Mouse (Mus musculus) hindbrain, embryonic 16.5 days (tissue): Measurements from ENCODE around the gene Dst. TPM values are rescaled to one million over a fixed set of nuclear protein-coding genes. Genes with fewer than 3 reads are reported as not detected.

Experiments
- ATAC-seq: fragments of 200-750 bp; cut with Nextera tagmentation; 2 replicates; pipeline ENCODE4 v1.8.0; 2017; ENCODE audit warnings: moderate TSS enrichment, moderate library complexity
- H3K27ac ChIP-seq: fragments of 300-500 bp; sonication (generic); 2 replicates; pipeline ENCODE4 v1.5.1; 2014; ENCODE audit warnings: low read depth, mild to moderate bottlenecking, control low read depth, low read length, moderate library complexity
- H3K27me3 ChIP-seq: fragments of 300-500 bp; sonication (generic); replicated peaks from 2 replicates; pipeline ENCODE4 v1.6.1; 2014; ENCODE audit warnings: low read length; ENCODE audit not compliant: control insufficient read depth, insufficient read depth
- H3K36me3 ChIP-seq: fragments of 300-500 bp; sonication (generic); 2 replicates; pipeline ENCODE4 v1.6.1; 2014; ENCODE audit warnings: mild to moderate bottlenecking, low read length, moderate library complexity, mixed read lengths; ENCODE audit not compliant: control insufficient read depth, insufficient read depth
- H3K4me1 ChIP-seq: fragments of 300-500 bp; sonication (generic); 2 replicates; pipeline ENCODE4 v1.6.1; 2014; ENCODE audit warnings: low read depth, low read length; ENCODE audit not compliant: control insufficient read depth, insufficient read depth
- H3K4me2 ChIP-seq: fragments of 300-500 bp; sonication (generic); 2 replicates; pipeline ENCODE4 v1.6.1; 2014; ENCODE audit warnings: mild to moderate bottlenecking, low read length, control low read depth, moderate library complexity
- H3K4me3 ChIP-seq: fragments of 300-500 bp; sonication (generic); 2 replicates; pipeline ENCODE4 v1.5.1; 2014; ENCODE audit warnings: mild to moderate bottlenecking, low read length, control low read depth, moderate library complexity
- H3K9ac ChIP-seq: fragments of 300-500 bp; sonication (generic); 2 replicates; pipeline ENCODE4 v1.6.1; 2014; ENCODE audit warnings: low read depth, mild to moderate bottlenecking, control low read depth, low read length, moderate library complexity
- H3K9me3 ChIP-seq: fragments of 300-500 bp; sonication (generic); 2 replicates; pipeline ENCODE4 v1.6.1; 2014; ENCODE audit warnings: mild to moderate bottlenecking, low read length, moderate library complexity; ENCODE audit not compliant: control insufficient read depth
- WGBS: fragments of 180-500 bp; shearing (Covaris S2); extraction: QIAGEN DNeasy Blood & Tissue Kit; methylation state at CpG from one replicate; pipeline ENCODE4 v1.1.7; 2014; 5-methylcytosine and 5-hydroxymethylcytosine counted together
- polyA plus RNA-seq: library from polyadenylated mRNA; unstranded; fragments of >200 nt; fragmentation: Nextera tagmentation; extraction: Ambion mirVana; gene quantifications from 2 replicates; pipeline ENCODE4 v1.2.1, GENCODE M21; 2015

The Dst gene
- polyA plus RNA-seq, 1 experiment from 2014 or later: 38.3 TPM

DNA sequence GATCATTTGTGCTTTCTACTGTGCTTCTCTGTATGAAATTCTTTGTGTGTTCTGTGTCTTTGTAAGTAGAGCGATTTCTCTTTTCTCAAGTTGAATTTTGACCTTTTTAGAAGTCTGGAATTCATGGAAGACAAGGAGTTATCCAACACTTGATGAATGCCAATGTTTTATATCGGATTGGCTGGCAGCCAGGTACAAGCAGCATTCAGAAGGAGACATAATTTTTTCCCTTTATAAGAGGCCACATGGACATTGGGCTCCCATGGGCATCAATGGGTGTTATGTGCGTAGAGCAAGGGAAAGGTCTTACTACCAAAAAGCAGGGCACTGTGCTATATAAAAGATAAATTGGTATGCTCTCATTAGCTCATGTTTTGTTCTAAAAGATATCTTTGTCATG lies 139.3 kb downstream of the Dst start:
- ATAC-seq: no peak
- 64% methylated on average over 3 of the region's 3 CpGs for WGBS
- Histone ChIP-seq H3K9me3 (no peaks in the 10 kb centered on the region), H3K36me3 (no peaks in the 10 kb centered on the region), H3K4me3 (no peak overlapping the region), H3K9ac (no peak overlapping the region), H3K27me3 (no peaks in the 10 kb centered on the region), H3K27ac (no peak overlapping the region), H3K4me1 (peaks cover 2% of the 10 kb centered on the region; the same call in 1 of the 2 replicates), H3K4me2 (no peak overlapping the region)

DNA sequence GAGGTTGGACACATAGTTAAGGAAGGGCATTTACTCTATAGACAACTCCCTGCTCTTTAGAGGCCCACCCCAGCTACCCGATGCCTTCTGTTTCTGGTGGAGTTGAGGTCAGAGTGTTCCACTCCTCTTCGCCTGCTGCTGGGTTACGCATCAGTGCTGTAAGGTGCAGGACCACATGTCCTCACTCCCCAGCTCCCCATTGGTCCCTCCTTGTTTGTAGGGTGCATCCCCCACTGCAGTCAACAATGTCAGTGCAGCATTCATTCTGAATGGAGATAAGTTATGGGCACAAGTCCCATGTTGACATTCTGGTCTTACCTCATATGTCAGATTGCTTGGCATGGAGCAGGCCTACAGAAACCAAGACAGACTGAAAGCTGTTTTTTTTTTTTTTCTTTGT lies 143.2 kb downstream of the Dst start:
- WGBS: 70% methylated on average over 3 of the region's 3 CpGs
- no peaks in the 10 kb centered on the region for H3K27me3 ChIP-seq
- no peak overlapping the region for H3K4me2 ChIP-seq
- no peaks in the 10 kb centered on the region for H3K9me3 ChIP-seq
- no peaks in the 10 kb centered on the region for H3K36me3 ChIP-seq
- H3K4me3 ChIP-seq: no peak overlapping the region
- ATAC-seq: no peak
- H3K4me1 ChIP-seq: peaks cover 7% of the 10 kb centered on the region
- no peak overlapping the region for H3K27ac ChIP-seq
- H3K9ac ChIP-seq: no peak overlapping the region

DNA sequence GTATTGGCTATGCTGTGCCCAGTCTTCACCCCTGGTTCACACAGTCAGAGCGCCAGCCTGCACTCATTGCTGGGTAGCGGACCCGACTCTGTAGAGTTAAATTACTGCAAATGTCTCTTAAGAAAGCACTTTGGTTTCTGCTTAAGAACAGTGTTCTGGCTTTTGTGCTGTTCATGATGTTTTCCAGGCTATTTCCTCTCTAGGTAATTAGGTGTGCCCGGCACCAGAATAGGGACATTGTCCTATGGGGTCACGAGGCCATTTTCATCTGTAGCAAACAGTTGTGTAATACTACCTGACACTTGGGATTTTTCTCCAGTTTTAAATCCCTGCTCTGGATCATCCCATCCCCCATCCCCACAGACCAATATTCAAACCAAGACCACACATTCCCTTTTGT lies 144.4 kb downstream of the Dst start:
- Histone ChIP-seq H3K4me3 (no peak overlapping the region), H3K9ac (no peak overlapping the region), H3K9me3 (no peaks in the 10 kb centered on the region), H3K27me3 (no peaks in the 10 kb centered on the region), H3K36me3 (no peaks in the 10 kb centered on the region), H3K27ac (no peak overlapping the region), H3K4me1 (peaks cover 5% of the 10 kb centered on the region), H3K4me2 (no peak overlapping the region)
- 62% methylated on average over 5 of the region's 5 CpGs for WGBS
- ATAC-seq: no peak

DNA sequence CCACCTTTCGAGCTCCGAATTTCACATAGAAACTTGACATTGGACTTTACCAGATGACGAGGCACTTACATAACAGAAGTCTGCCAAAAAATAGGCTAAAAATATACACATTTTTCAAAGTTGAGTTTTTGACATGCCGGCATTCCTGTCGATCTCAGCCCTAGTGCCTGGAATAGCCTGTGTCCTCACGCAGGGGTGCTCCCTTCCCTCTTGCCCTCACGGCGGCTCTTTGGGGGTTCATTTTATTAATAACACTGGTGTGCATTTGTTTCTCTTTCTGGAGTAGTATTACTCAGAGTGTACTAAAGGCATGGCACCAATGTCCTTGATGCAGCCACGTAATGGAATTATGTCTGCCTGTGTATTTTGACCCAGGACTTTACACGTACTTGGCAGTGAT lies 146.9 kb downstream of the Dst start:
- H3K27ac ChIP-seq: no peak overlapping the region
- no peaks in the 10 kb centered on the region for H3K36me3 ChIP-seq
- H3K9me3 ChIP-seq: no peaks in the 10 kb centered on the region
- H3K9ac ChIP-seq: no peak overlapping the region
- H3K4me2 ChIP-seq: no peak overlapping the region
- 93% methylated on average over 10 of the region's 10 CpGs for WGBS
- H3K27me3 ChIP-seq: no peaks in the 10 kb centered on the region
- ATAC-seq: no peak
- H3K4me3 ChIP-seq: no peak overlapping the region
- peaks cover 5% of the 10 kb centered on the region for H3K4me1 ChIP-seq

GRCm38 (mm10) chr1:34056658-34057057 lies 148.6 kb downstream of the Dst start:
- no peaks in the 10 kb centered on the region for H3K36me3 ChIP-seq
- H3K27ac ChIP-seq: no peak overlapping the region
- 92% methylated on average over 14 of the region's 14 CpGs for WGBS
- H3K27me3 ChIP-seq: no peaks in the 10 kb centered on the region
- no peak overlapping the region for H3K4me3 ChIP-seq
- no peaks in the 10 kb centered on the region for H3K9me3 ChIP-seq
- H3K9ac ChIP-seq: no peak overlapping the region
- no peak for ATAC-seq
- no peak overlapping the region for H3K4me2 ChIP-seq
- peaks cover 17% of the 10 kb centered on the region for H3K4me1 ChIP-seq

GRCm38 (mm10) chr1:34059231-34059630 lies 151.2 kb downstream of the Dst start:
- peaks cover 13% of the 10 kb centered on the region for H3K4me1 ChIP-seq
- H3K4me3 ChIP-seq: no peak overlapping the region
- no peak overlapping the region for H3K9ac ChIP-seq
- no peaks in the 10 kb centered on the region for H3K27me3 ChIP-seq
- no peak for ATAC-seq
- H3K27ac ChIP-seq: no peak overlapping the region
- no peaks in the 10 kb centered on the region for H3K9me3 ChIP-seq
- H3K36me3 ChIP-seq: no peaks in the 10 kb centered on the region
- H3K4me2 ChIP-seq: no peak overlapping the region
- 83% methylated on average over 12 of the region's 12 CpGs for WGBS

- H3K27ac ChIP-seq: 0 out of 2 replicates have a peak overlapping the region, but pooled peaks have one; percentile 2
- peak; percentile 59 for ATAC-seq
- H3K4me3 ChIP-seq: no peak overlapping the region
- H3K9ac ChIP-seq: no peak overlapping the region
- no peaks in the 10 kb centered on the region for H3K27me3 ChIP-seq
- peak overlapping the region; percentile 19 for H3K4me2 ChIP-seq
- H3K36me3 ChIP-seq: no peaks in the 10 kb centered on the region
- peaks cover 13% of the 10 kb centered on the region for H3K4me1 ChIP-seq
- 3% methylated on average over 6 of the region's 6 CpGs for WGBS
- H3K9me3 ChIP-seq: no peaks in the 10 kb centered on the region
These were observed 152.4 kb downstream of the Dst start for GRCm38 (mm10) chr1:34060446-34060845.

- no peak overlapping the region for H3K9ac ChIP-seq
- H3K9me3 ChIP-seq: no peaks in the 10 kb centered on the region
- no peaks in the 10 kb centered on the region for H3K27me3 ChIP-seq
- no peak overlapping the region for H3K4me3 ChIP-seq
- peak overlapping the region; percentile 19; the same call in 1 of the 2 replicates for H3K4me2 ChIP-seq
- peaks cover 13% of the 10 kb centered on the region for H3K4me1 ChIP-seq
- WGBS: 26% methylated on average over 4 of the region's 4 CpGs
- no peaks in the 10 kb centered on the region for H3K36me3 ChIP-seq
- H3K27ac ChIP-seq: no peak overlapping the region
- ATAC-seq: peak; percentile 62; the same call in 1 of the 2 replicates
These were observed 153.1 kb downstream of the Dst start for GRCm38 (mm10) chr1:34061078-34061477.

DNA sequence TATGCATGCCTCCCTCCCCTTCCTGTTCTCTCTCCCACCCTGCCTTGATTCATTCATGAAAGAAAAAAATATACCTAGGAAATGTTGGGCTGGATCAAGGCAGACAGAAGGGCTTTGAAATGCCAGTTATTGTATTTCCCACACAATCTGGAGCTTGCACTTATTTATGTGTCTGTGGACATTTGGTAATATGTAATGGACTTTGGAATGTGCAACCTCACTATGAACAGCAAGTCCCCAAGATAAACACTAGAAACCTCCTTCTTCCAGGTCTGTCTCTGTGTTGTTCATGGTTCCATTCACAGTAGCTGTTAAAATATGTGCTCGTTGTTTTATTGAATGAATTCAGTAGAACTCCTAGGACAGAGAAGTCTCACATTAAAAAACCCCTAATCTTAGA lies 153.8 kb downstream of the Dst start:
- WGBS: 91% methylated on average over 1 of the region's 1 CpGs

GRCm38 (mm10) chr1:34063943-34064342 lies 155.9 kb downstream of the Dst start:
- no peaks in the 10 kb centered on the region for H3K36me3 ChIP-seq

More for the DNA sequence above, 153.8 kb downstream of the Dst start:
- no peak overlapping the region for H3K27ac ChIP-seq
- no peaks in the 10 kb centered on the region for H3K9me3 ChIP-seq
- peaks cover 13% of the 10 kb centered on the region for H3K4me1 ChIP-seq
- no peaks in the 10 kb centered on the region for H3K27me3 ChIP-seq
- H3K36me3 ChIP-seq: no peaks in the 10 kb centered on the region
- no peak overlapping the region for H3K9ac ChIP-seq
- no peak for ATAC-seq
- H3K4me2 ChIP-seq: no peak overlapping the region
- H3K4me3 ChIP-seq: no peak overlapping the region

More at GRCm38 (mm10) chr1:34063943-34064342, 155.9 kb downstream of the Dst start:
- H3K4me2 ChIP-seq: no peak overlapping the region
- no peak overlapping the region for H3K4me3 ChIP-seq
- ATAC-seq: no peak
- no peak overlapping the region for H3K9ac ChIP-seq
- no peaks in the 10 kb centered on the region for H3K9me3 ChIP-seq
- no peaks in the 10 kb centered on the region for H3K27me3 ChIP-seq
- peaks cover 13% of the 10 kb centered on the region for H3K4me1 ChIP-seq
- WGBS: 87% methylated on average over 3 of the region's 3 CpGs
- no peak overlapping the region for H3K27ac ChIP-seq
